Mouse (Mus musculus) heart, embryonic 13.5 days (tissue): ENCODE results near the gene Gm5136. TPM values are rescaled to one million over a fixed set of nuclear protein-coding genes. Genes with fewer than 3 reads are reported as not detected.

Experiments used
- ATAC-seq: fragments of 200-750 bp; cut with Nextera tagmentation; 2 replicates; pipeline ENCODE4 v1.8.0; 2017; ENCODE audit warnings: moderate TSS enrichment; ENCODE audit not compliant: insufficient number of reproducible peaks, low FRiP score, low TSS enrichment; ENCODE audit errors: extremely low read depth
- H3K27ac ChIP-seq: fragments of 300-500 bp; sonication (generic); replicated peaks from 2 replicates; pipeline ENCODE4 v1.5.1; 2015; ENCODE audit warnings: moderate library complexity, mild to moderate bottlenecking, inconsistent platforms
- H3K27me3 ChIP-seq: fragments of 300-500 bp; sonication (generic); replicated peaks from 2 replicates; pipeline ENCODE4 v1.6.1; 2015; ENCODE audit warnings: mild to moderate bottlenecking, inconsistent platforms
- H3K36me3 ChIP-seq: fragments of 300-500 bp; sonication (generic); 2 replicates; pipeline ENCODE4 v1.6.1; 2015; ENCODE audit warnings: mild to moderate bottlenecking, inconsistent platforms
- H3K4me1 ChIP-seq: fragments of 300-500 bp; sonication (generic); 2 replicates; pipeline ENCODE4 v1.6.1; 2015; ENCODE audit warnings: inconsistent platforms
- H3K4me2 ChIP-seq: fragments of 300-500 bp; sonication (generic); 2 replicates; pipeline ENCODE4 v1.6.1; 2015; ENCODE audit warnings: inconsistent platforms, mild to moderate bottlenecking, moderate library complexity
- H3K4me3 ChIP-seq: fragments of 300-500 bp; sonication (generic); 2 replicates; pipeline ENCODE4 v1.5.1; 2015; ENCODE audit warnings: moderate library complexity, mild to moderate bottlenecking, inconsistent platforms
- H3K9ac ChIP-seq: fragments of 300-500 bp; sonication (generic); 2 replicates; pipeline ENCODE4 v1.6.1; 2015; ENCODE audit warnings: inconsistent platforms, mild to moderate bottlenecking, moderate library complexity
- H3K9me3 ChIP-seq: fragments of 300-500 bp; sonication (generic); 2 replicates; pipeline ENCODE4 v1.6.1; 2016; ENCODE audit warnings: inconsistent platforms
- WGBS: fragments of 180-500 bp; shearing (Covaris S2); methylation state at CpG from one replicate; pipeline ENCODE4 v1.1.7; 2015; ENCODE audit warnings: mixed read lengths; 5-methylcytosine and 5-hydroxymethylcytosine counted together
- polyA plus RNA-seq: library from polyadenylated mRNA; unstranded; fragments of >200 nt; fragmentation: Nextera tagmentation; extraction: Ambion mirVana; gene quantifications from 2 replicates; pipeline ENCODE4 v1.2.1, GENCODE M21; 2015

Gene Gm5136
- polyA plus RNA-seq: not detected in 2 replicates

DNA sequence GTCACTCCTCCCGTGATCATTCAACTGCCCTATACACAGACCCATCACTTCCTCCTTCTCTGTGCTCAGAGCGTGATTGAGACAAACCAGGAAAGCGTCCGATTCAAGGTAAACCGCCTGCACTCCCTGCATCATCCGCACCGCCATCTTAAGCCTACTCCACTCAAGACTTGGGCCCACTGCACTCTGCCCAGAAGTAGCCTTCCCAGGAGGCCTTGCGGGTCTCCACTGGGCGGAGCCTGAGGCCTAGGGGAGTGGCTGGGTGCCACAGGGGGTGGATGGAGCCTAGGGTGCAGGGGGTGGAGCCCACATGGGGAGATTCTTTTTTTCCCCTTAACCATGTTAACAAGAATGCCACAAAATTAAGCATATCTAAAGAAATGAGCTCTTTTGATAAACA is at the start of gene Gm5136:
Gene Gm5136, minus strand, starts transcription at position 215 of the 400 bp plus-strand sequence.
- WGBS: 87% methylated on average over 9 of the region's 9 CpGs
- no peak within 1 kb of the TSS for H3K9ac ChIP-seq
- no peaks in the 10 kb centered on the region for H3K27me3 ChIP-seq
- H3K27ac ChIP-seq: no peak within 1 kb of the TSS
- no peaks in the 10 kb centered on the region for H3K36me3 ChIP-seq
- no peaks in the 10 kb centered on the region for H3K9me3 ChIP-seq
- H3K4me2 ChIP-seq: no peak within 1 kb of the TSS
- no peak within 1 kb of the TSS for H3K4me3 ChIP-seq
- ATAC-seq: no peak
- no peaks in the 10 kb centered on the region for H3K4me1 ChIP-seq

DNA sequence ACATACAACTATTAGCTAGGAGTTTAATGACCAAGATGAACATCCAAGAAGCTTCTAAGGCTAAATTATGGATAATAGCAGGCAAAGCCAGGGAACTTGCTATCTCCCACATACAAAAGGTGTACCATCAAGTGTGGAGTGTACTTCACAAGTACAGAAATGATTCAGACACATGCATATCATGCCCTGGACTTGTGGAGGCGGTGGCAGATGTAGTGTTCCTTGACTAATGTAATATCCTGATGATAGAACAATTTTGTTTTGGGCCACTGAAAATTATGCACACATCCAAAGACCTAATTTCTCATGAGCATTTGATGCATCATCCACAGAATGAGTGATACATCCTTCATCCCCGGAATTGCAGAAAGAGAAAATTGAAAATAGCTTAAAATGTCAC is 43.8 kb upstream of the Gm5136 start:
- Histone ChIP-seq H3K27ac (no peak overlapping the region), H3K4me2 (no peak overlapping the region), H3K27me3 (no peaks in the 10 kb centered on the region), H3K9me3 (no peaks in the 10 kb centered on the region), H3K4me3 (no peak overlapping the region), H3K9ac (no peak overlapping the region), H3K4me1 (no peaks in the 10 kb centered on the region), H3K36me3 (no peaks in the 10 kb centered on the region)
- 52% methylated on average over 2 of the region's 2 CpGs for WGBS
- ATAC-seq: no peak

DNA sequence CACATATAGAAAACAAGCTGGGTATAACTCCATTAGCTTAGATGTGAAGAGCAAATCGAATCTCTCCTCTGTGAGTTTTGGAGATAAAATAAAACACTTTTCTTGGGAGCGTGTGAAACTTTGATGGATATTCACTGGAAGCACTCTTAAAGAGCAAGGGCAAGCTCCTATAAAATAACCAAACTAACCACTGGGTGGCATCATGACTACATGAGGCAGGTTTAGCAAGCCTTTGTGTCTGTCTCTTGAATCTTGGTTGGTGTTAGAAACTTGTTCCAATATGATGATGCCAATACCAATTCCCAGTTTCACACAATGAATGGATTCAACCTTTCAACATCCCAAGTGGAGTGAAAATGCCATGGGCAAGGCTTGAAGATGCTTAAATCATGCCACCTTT is 34.0 kb upstream of the Gm5136 start:
- Histone ChIP-seq H3K4me2 (no peak overlapping the region), H3K27me3 (no peaks in the 10 kb centered on the region), H3K9me3 (no peaks in the 10 kb centered on the region), H3K27ac (no peak overlapping the region), H3K4me1 (no peaks in the 10 kb centered on the region), H3K36me3 (no peaks in the 10 kb centered on the region), H3K9ac (no peak overlapping the region), H3K4me3 (no peak overlapping the region)
- ATAC-seq: no peak
- WGBS: 53% methylated on average over 2 of the region's 2 CpGs

DNA sequence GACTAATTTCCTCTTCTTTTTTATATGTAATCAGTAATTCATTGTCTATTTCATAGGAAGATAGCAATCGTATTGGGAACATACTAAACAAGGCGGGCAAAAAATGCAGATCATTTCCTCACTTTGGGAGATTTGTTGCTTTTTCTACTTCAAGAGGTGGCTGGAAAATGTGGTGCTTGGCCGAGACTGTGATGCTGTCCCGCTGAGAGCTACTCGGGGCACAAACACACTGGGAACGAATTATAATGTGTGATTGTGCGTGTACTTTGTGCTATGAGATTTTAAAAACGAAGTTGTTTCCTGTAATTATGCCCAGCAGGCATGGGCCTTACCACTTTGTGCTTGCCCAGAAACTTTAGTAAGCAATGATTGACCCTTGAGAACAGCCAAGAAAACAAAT is 29.0 kb upstream of the Gm5136 start:
- no peak overlapping the region for H3K4me2 ChIP-seq
- H3K9me3 ChIP-seq: no peaks in the 10 kb centered on the region
- no peaks in the 10 kb centered on the region for H3K36me3 ChIP-seq
- no peak overlapping the region for H3K4me3 ChIP-seq
- WGBS: 75% methylated on average over 8 of the region's 8 CpGs
- no peak overlapping the region for H3K9ac ChIP-seq
- no peak for ATAC-seq
- H3K4me1 ChIP-seq: no peaks in the 10 kb centered on the region
- H3K27me3 ChIP-seq: no peaks in the 10 kb centered on the region
- H3K27ac ChIP-seq: no peak overlapping the region

DNA sequence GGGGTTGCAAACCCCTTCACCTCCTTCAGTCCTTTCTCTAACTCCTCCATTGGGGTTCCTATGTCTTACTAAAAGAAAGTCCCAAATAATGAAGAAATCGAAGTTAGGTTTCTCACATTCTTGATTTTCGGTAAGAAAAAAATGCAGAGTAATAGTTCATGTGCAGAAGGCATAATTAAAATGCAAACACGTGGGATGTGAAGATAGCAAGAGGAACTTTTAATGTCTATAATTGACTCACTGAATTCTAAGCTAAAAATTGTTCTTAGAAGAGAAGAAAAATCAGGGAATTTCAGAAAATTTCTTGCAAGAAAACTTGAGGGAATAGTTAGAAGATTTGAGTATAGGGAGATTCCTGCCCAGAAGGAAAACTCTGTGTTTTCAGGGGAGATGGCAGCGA is 26.4 kb upstream of the Gm5136 start:
- H3K9ac ChIP-seq: no peak overlapping the region
- H3K4me3 ChIP-seq: no peak overlapping the region
- no peaks in the 10 kb centered on the region for H3K4me1 ChIP-seq
- H3K27me3 ChIP-seq: no peaks in the 10 kb centered on the region
- ATAC-seq: no peak
- H3K27ac ChIP-seq: no peak overlapping the region
- no peaks in the 10 kb centered on the region for H3K36me3 ChIP-seq
- WGBS: 80% methylated on average over 4 of the region's 4 CpGs
- H3K9me3 ChIP-seq: no peaks in the 10 kb centered on the region
- no peak overlapping the region for H3K4me2 ChIP-seq

DNA sequence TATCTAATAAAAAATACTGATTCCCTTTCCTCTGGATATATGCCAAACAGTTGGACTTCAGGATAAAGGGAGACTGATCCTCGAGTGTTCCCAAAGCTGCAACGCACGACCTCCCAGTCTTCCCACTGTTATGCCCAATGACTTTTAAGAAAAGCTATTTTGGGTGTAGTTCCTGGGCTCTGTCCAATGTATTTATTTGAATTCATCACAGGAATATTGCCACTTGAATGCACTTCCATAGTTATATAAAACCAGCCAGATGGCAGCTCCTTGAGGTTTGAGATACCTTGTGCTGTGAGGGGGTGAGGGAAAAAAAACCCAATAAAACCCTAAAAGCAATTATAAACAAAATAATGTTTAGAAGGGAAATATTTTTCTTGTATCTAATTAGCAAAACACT is 24.9 kb upstream of the Gm5136 start:
- no peaks in the 10 kb centered on the region for H3K4me1 ChIP-seq
- H3K36me3 ChIP-seq: no peaks in the 10 kb centered on the region
- no peak overlapping the region for H3K9ac ChIP-seq
- 76% methylated on average over 3 of the region's 3 CpGs for WGBS
- no peaks in the 10 kb centered on the region for H3K27me3 ChIP-seq
- H3K4me3 ChIP-seq: no peak overlapping the region
- H3K27ac ChIP-seq: no peak overlapping the region
- no peaks in the 10 kb centered on the region for H3K9me3 ChIP-seq
- H3K4me2 ChIP-seq: no peak overlapping the region
- no peak for ATAC-seq

DNA sequence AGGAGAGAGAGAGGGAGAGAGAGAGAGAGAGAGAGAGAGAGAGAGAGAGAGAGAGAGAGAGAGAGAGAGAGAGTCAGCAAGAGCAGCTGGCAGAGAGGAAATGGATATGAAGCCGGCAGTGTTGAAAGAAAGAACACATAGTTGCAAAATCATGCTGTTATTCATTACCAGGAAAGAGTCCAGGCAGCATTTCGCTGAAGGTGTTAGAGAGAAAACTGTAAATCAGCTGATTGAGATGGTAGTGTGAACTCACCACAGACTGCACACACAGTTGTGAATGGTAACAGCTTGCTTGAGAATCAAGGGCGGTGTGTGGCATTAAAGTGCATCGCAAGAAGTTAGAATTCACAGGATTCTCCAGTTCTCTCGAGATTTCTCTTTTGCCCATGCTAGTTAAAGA is 10.6 kb upstream of the Gm5136 start:
- Histone ChIP-seq H3K9me3 (no peaks in the 10 kb centered on the region), H3K9ac (no peak overlapping the region), H3K4me1 (no peaks in the 10 kb centered on the region), H3K27ac (no peak overlapping the region), H3K4me2 (no peak overlapping the region), H3K27me3 (no peaks in the 10 kb centered on the region), H3K4me3 (no peak overlapping the region), H3K36me3 (no peaks in the 10 kb centered on the region)
- no peak for ATAC-seq
- WGBS: 61% methylated on average over 5 of the region's 5 CpGs

DNA sequence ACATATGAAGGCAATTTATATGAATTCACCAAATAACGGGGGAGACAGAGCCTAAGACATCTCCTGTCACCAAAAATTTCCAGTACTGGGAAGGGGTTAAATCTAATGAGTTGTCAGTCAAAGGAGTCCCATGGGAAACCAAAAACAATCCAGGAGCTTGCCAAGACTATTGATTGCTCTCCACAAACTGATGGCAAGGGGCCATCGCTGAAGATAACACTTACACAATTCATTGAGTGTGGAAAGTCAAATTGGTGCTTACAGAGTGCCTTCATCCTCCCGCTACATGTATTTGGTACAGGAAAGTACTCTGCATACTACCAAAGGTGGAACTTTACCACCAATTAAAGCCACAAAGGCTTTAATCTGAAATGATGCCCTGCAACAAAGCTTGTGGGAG is 5.7 kb upstream of the Gm5136 start:
- Histone ChIP-seq H3K9ac (no peak overlapping the region), H3K36me3 (no peaks in the 10 kb centered on the region), H3K4me2 (no peak overlapping the region), H3K4me3 (no peak overlapping the region), H3K27me3 (no peaks in the 10 kb centered on the region), H3K4me1 (no peaks in the 10 kb centered on the region), H3K9me3 (no peaks in the 10 kb centered on the region), H3K27ac (no peak overlapping the region)
- WGBS: 78% methylated on average over 3 of the region's 3 CpGs
- ATAC-seq: no peak

DNA sequence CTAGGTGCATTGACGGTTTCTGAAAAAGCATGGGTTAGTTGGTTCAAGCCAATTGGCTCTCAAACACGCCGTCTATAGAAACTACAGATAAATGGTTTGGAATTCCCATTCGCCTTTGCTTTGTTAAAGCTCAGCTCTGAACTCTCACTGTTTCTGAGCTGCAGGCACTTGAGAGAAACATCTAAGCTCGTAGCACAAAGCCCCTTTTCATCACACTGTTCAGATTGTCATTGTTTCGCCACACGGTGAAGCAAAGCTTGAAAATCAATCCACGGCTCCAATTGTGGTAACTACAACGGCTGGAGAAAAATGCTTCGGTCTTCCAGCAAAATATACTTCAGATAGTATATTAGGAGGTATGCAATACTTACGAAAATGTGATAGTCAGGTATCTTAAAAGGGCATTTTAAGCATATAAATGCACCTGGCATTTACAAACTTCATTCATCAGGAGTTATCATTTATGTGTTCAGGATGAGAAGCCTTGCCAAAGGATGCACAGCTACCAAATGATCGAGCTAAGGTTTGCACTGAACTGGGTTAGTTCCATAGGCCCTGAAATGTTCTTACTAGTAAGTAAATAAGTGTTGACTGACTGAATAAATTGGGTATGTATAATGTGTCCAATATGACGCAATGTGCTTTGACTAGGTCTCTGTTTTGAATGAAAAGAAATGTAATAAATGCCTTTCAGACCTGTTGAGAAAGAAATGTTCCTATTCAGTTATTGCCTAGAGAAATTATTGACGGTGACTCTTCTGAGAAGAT is 1.6 kb upstream of the Gm5136 start:
- Histone ChIP-seq H3K9ac (no peak overlapping the region), H3K4me3 (no peak overlapping the region), H3K27ac (no peak overlapping the region), H3K4me2 (0 out of 2 replicates have a peak overlapping the region, but pooled peaks have one; percentile 24), H3K4me1 (no peaks in the 10 kb centered on the region), H3K27me3 (no peaks in the 10 kb centered on the region), H3K36me3 (no peaks in the 10 kb centered on the region), H3K9me3 (no peaks in the 10 kb centered on the region)
- ATAC-seq: no peak
- WGBS: 61% methylated on average over 14 of the region's 14 CpGs

DNA sequence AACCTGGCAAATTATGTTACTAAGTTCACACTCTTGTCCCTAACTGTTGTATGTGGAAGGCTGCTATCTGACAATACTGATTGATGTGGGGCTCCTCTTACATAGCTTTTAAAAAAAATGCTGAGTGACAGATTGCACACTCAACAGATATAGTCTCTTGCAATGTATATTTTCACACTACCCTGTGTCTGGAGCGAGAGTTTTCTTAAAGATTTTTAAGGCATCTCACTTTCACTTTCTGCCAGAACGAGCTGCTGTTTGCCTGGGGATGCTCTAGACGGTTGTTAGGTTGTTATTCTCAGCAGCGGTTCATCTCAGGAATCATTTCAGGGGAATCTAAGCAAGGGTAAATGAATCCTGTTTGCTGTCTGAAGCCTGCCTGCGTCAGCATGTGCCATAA is 2.9 kb downstream of the Gm5136 start:
- WGBS: 40% methylated on average over 5 of the region's 5 CpGs
- Histone ChIP-seq H3K27ac (no peak overlapping the region), H3K9me3 (no peaks in the 10 kb centered on the region), H3K4me1 (no peaks in the 10 kb centered on the region), H3K4me3 (no peak overlapping the region), H3K4me2 (peak overlapping the region; percentile 33), H3K36me3 (no peaks in the 10 kb centered on the region), H3K9ac (0 out of 2 replicates have a peak overlapping the region, but pooled peaks have one; percentile 24), H3K27me3 (no peaks in the 10 kb centered on the region)
- ATAC-seq: no peak

DNA sequence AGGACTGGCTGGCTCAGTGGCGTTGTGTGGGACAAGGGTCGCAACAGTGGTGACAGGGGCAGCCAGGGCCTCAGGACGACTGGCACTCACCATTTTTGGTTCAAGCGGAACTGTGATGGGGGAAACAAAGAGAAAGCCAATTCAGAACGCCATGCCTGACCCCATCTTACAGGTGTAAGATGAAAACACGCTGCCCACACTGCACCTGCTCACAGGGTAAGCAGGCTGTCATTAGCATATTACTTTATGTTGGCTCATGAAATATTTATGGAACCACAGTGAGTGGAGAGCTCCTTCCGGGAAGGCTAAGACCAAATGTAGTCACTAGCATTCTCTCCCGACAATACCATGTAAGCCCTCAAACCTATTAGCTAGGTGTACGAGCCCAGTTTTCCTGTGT is 9.0 kb downstream of the Gm5136 start:
- H3K36me3 ChIP-seq: no peaks in the 10 kb centered on the region
- no peaks in the 10 kb centered on the region for H3K9me3 ChIP-seq
- H3K27me3 ChIP-seq: no peaks in the 10 kb centered on the region
- no peak overlapping the region for H3K9ac ChIP-seq
- no peak overlapping the region for H3K4me2 ChIP-seq
- H3K27ac ChIP-seq: no peak overlapping the region
- 69% methylated on average over 9 of the region's 9 CpGs for WGBS
- ATAC-seq: no peak
- H3K4me3 ChIP-seq: no peak overlapping the region
- H3K4me1 ChIP-seq: peaks cover 6% of the 10 kb centered on the region; the same call in 1 of the 2 replicates

DNA sequence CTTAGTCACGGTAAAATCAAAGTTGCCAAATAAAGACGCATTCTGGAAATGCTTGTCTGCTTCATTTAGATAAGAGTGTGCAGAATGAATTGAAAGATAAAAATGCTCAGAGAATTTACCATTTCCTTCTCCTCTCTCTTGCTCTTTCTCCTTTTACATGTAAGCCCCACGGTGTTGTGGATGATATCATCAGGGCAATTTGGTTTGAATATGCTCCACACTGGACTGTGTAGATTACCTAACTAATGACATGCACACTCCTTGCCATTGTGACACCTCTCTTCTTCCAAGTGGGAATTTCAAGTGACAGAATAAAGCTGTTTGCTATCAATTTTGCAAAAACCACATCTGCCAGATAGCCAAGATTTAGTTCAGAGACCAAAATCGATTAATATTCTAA is 13.3 kb downstream of the Gm5136 start:
- no peak overlapping the region for H3K9ac ChIP-seq
- no peaks in the 10 kb centered on the region for H3K9me3 ChIP-seq
- WGBS: 40% methylated on average over 4 of the region's 4 CpGs
- peaks cover 6% of the 10 kb centered on the region; the same call in 1 of the 2 replicates for H3K4me1 ChIP-seq
- no peaks in the 10 kb centered on the region for H3K27me3 ChIP-seq
- H3K4me3 ChIP-seq: no peak overlapping the region
- H3K27ac ChIP-seq: no peak overlapping the region
- H3K4me2 ChIP-seq: no peak overlapping the region
- H3K36me3 ChIP-seq: no peaks in the 10 kb centered on the region
- ATAC-seq: no peak
